Mouse (Mus musculus) midbrain, embryonic 11.5 days (tissue): ENCODE results near the gene Alox12. TPM values are rescaled to one million over a fixed set of nuclear protein-coding genes. Genes with fewer than 3 reads are reported as not detected.

ENCODE experiments used
- ATAC-seq: fragments of 200-750 bp; cut with Nextera tagmentation; 2 replicates; pipeline ENCODE4 v1.8.0; 2017; ENCODE audit warnings: moderate TSS enrichment, moderate library complexity; ENCODE audit not compliant: low FRiP score
- DNase-seq: peaks from one replicate; pipeline ENCODE4 v3.0.0; 2015; ENCODE audit warnings: low spot score; ENCODE audit errors: missing footprints
- H3K27ac ChIP-seq: fragments of 300-500 bp; sonication (generic); 2 replicates; pipeline ENCODE4 v1.5.1; 2014; ENCODE audit warnings: low read depth, low read length
- H3K27me3 ChIP-seq: fragments of 300-500 bp; sonication (generic); 2 replicates; pipeline ENCODE4 v1.6.1; 2014; ENCODE audit warnings: mild to moderate bottlenecking, low read length, moderate library complexity, mixed read lengths; ENCODE audit not compliant: control insufficient read depth, insufficient read depth
- H3K36me3 ChIP-seq: fragments of 300-500 bp; sonication (generic); 2 replicates; pipeline ENCODE4 v1.6.1; 2014; ENCODE audit warnings: mild to moderate bottlenecking, low read length, moderate library complexity, mixed read lengths; ENCODE audit not compliant: control insufficient read depth, insufficient read depth
- H3K4me1 ChIP-seq: fragments of 300-500 bp; sonication (generic); 2 replicates; pipeline ENCODE4 v1.6.1; 2014; ENCODE audit warnings: low read length; ENCODE audit not compliant: control insufficient read depth, insufficient read depth
- H3K4me2 ChIP-seq: fragments of 300-500 bp; sonication (generic); 2 replicates; pipeline ENCODE4 v1.6.1; 2014; ENCODE audit warnings: mild to moderate bottlenecking, moderate library complexity
- H3K4me3 ChIP-seq: fragments of 300-500 bp; sonication (generic); 2 replicates; pipeline ENCODE4 v1.5.1; 2014; ENCODE audit warnings: low read depth, low read length
- H3K9ac ChIP-seq: fragments of 300-500 bp; sonication (generic); 2 replicates; pipeline ENCODE4 v1.6.1; 2014; ENCODE audit warnings: low read length
- H3K9me3 ChIP-seq: fragments of 300-500 bp; sonication (generic); 2 replicates; pipeline ENCODE4 v1.6.1; 2016; ENCODE audit warnings: low read length; ENCODE audit not compliant: control insufficient read depth
- WGBS: fragments of 180-500 bp; shearing (Covaris S2); extraction: QIAGEN DNeasy Blood & Tissue Kit; methylation state at CpG from one replicate; pipeline ENCODE4 v1.1.7; 2014; 5-methylcytosine and 5-hydroxymethylcytosine counted together
- microRNA counts: library from miRNA; unstranded; fragments of <30 nt; microRNA quantifications from one replicate; lab custom pipeline; 2015
- microRNA-seq: library from miRNA; unstranded; fragments of <30 nt; microRNA quantifications from one replicate; pipeline ENCODE4, GENCODE M21; 2017
- polyA plus RNA-seq: library from polyadenylated mRNA; unstranded; fragments of >200 nt; fragmentation: Nextera tagmentation; extraction: Ambion mirVana; gene quantifications from 2 replicates; pipeline ENCODE4 v1.2.1, GENCODE M21; 2014

Gene Alox12
- polyA plus RNA-seq, 1 experiment from 2014 or later, result 3.2 TPM

- Histone ChIP-seq H3K9ac (no peak overlapping the region), H3K4me1 (no peaks in the 10 kb centered on the region), H3K9me3 (no peaks in the 10 kb centered on the region), H3K4me2 (no peak overlapping the region), H3K4me3 (no peak overlapping the region), H3K36me3 (no peaks in the 10 kb centered on the region), H3K27me3 (no peaks in the 10 kb centered on the region), H3K27ac (no peak overlapping the region)
- DNase-seq, result no peak
- ATAC-seq, result no peak
- 89% methylated on average over 3 of the region's 3 CpGs for WGBS
Measured at GRCm38 (mm10) chr11:70198332-70198731, 56.8 kb downstream of the Alox12 start.

- Histone ChIP-seq H3K9me3 (no peaks in the 10 kb centered on the region), H3K27ac (no peak overlapping the region), H3K36me3 (no peaks in the 10 kb centered on the region), H3K4me3 (no peak overlapping the region), H3K9ac (no peak overlapping the region), H3K4me2 (no peak overlapping the region), H3K4me1 (no peaks in the 10 kb centered on the region), H3K27me3 (no peaks in the 10 kb centered on the region)
- peak; percentile 79 for DNase-seq
- 68% methylated on average over 11 of the region's 11 CpGs for WGBS
- no peak for ATAC-seq
Measured at GRCm38 (mm10) chr11:70193354-70194285, 61.5 kb downstream of the Alox12 start.

GRCm38 (mm10) chr11:70192157-70192556, 63.0 kb downstream of the Alox12 start:
- no peaks in the 10 kb centered on the region for H3K4me1 ChIP-seq
- 85% methylated on average over 4 of the region's 4 CpGs for whole genome bisulfite sequencing
- no peak overlapping the region for H3K4me2 ChIP-seq
- ATAC-seq, result no peak
- H3K36me3 ChIP-seq, result no peaks in the 10 kb centered on the region
- no peaks in the 10 kb centered on the region for H3K9me3 ChIP-seq
- H3K27ac ChIP-seq, result no peak overlapping the region
- H3K9ac ChIP-seq, result no peak overlapping the region
- DNase-seq, result no peak
- no peak overlapping the region for H3K4me3 ChIP-seq
- no peaks in the 10 kb centered on the region for H3K27me3 ChIP-seq

MicroRNA genes within 50 kb of the gene (microRNA counts, 519-probe panel; counts per million panel counts)
- microRNA mmu-miR-195 (lab: Ali Mortazavi, UCI), result 2,655 counts per million, percentile 7 among the panel's probes with 10 or more counts
- microRNA mmu-miR-497 (lab: Ali Mortazavi, UCI), result not detected

Small RNA genes within 50 kb of the gene (microRNA-seq; reads per million reads assigned to microRNA genes)
- gene Mir195a (795 reads per million, percentile 76 among the genes with 10 or more reads in this experiment), gene Mir497 (not detected), gene Mir497b (not detected)

Other genes starting within 250 kb of the Alox12 start
- 46.5 and 47.8 TPM in 2 replicates for gene Acadvl, start 239.9 kb downstream of the Alox12 start, polyA plus RNA-seq
- gene Dlg4, start 238.4 kb downstream of the Alox12 start, polyA plus RNA-seq, result 11.2 and 15.2 TPM in 2 replicates
- 0.23 and 0.51 TPM in 2 replicates for gene Asgr1, start 201.3 kb downstream of the Alox12 start, polyA plus RNA-seq
- not detected in 2 replicates for gene Asgr2, start 162.7 kb downstream of the Alox12 start, polyA plus RNA-seq
- 0.11 and 0.22 TPM in 2 replicates for gene Mgl2, start 125.0 kb downstream of the Alox12 start, polyA plus RNA-seq
- 0.66 and 0.89 TPM in 2 replicates for gene Clec10a, start 99.2 kb downstream of the Alox12 start, polyA plus RNA-seq
- gene Slc16a11, start 42.6 kb downstream of the Alox12 start, polyA plus RNA-seq, result 0.19 and 0.30 TPM in 2 replicates
- gene Slc16a13, start 34.3 kb downstream of the Alox12 start, polyA plus RNA-seq, result 14.9 and 15.8 TPM in 2 replicates
- 4.9 and 5.4 TPM in 2 replicates for gene Bcl6b, start 25.6 kb downstream of the Alox12 start, polyA plus RNA-seq
- 226 and 232 TPM in 2 replicates for gene 0610010K14Rik, start 17.4 kb downstream of the Alox12 start, polyA plus RNA-seq
- gene Gm21988, start 15.5 kb downstream of the Alox12 start, polyA plus RNA-seq, result 9.7 and 12.1 TPM in 2 replicates
- 126 and 127 TPM in 2 replicates for gene Rnasek, start 15.5 kb downstream of the Alox12 start, polyA plus RNA-seq
- gene Alox12e, start 67.3 kb upstream of the Alox12 start, polyA plus RNA-seq, result 0.21 TPM in 1 of 2 replicates, not detected in the other
- gene Alox15, start 96.7 kb upstream of the Alox12 start, polyA plus RNA-seq, result 0.12 and 0.14 TPM in 2 replicates
- 32.5 and 33.7 TPM in 2 replicates for gene Pelp1, start 154.7 kb upstream of the Alox12 start, polyA plus RNA-seq
- gene Arrb2, start 177.3 kb upstream of the Alox12 start, polyA plus RNA-seq, result 28.9 and 31.3 TPM in 2 replicates
- 37.7 and 42.1 TPM in 2 replicates for gene Med11, start 196.6 kb upstream of the Alox12 start, polyA plus RNA-seq
- gene Zmynd15, start 204.1 kb upstream of the Alox12 start, polyA plus RNA-seq, result 0.18 and 0.26 TPM in 2 replicates
- 0.50 and 0.82 TPM in 2 replicates for gene Cxcl16, start 204.6 kb upstream of the Alox12 start, polyA plus RNA-seq
- not detected in 2 replicates for gene Tm4sf5, start 249.9 kb upstream of the Alox12 start, polyA plus RNA-seq